Mouse (Mus musculus): Measurements from ENCODE around the gene Zdhhc12. TPM values are rescaled to one million over a fixed set of nuclear protein-coding genes. Genes with fewer than 3 reads are reported as not detected.
A peak's percentile ranks its signal among the peaks of the same experiment; 100 is the strongest.
"Not testable (repeated sequence)": the region's sequence is repeated elsewhere in the genome, so short reads cannot be mapped to it uniquely, and the experiment has no call there.

Gene Zdhhc12
- 10 to 100 TPM; 14.9 to 15.6 TPM for total RNA-seq (2021)

DNA sequence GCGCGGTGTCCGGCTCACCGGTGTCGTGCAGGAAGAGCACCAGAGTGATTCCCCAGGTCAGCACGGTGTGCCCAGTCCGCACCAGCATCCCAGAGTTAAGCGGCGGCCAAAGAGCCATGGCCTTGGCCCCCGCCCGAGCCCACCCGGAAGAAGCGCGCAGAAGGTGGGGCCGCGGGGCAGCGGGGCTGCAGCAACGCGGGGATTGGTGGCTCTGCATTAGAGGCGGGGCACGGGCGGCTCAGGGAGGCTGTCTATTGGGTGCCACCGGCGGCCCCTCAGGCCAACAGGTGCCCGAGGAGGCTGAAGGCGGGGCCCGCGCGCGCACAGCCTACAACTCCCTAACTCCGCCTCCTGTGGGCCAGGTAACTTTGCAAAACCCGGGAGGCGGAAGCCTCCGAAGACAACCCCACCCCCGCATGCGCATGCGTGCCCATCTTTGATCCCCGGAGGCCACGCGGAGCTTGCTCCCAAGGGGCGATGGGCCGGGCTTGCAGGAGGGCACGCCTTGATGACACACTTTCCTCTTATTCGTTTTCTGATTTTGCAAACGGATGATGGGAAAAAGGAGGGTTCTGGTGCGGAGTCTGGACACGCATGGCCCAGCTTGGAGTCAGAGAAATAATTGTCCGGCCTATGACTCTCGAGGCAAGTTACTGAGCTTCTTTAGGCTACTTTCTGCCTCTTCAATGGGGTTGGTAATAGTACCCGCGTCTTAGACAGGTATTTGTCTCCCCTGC, at the start of gene Zdhhc12:
TSS of gene Zdhhc12 (minus strand) at position 178 of the 737 bp plus-strand sequence.
- intact Hi-C loops (cut with DNase I) = no loop called here
- DNase-seq = peak; percentile 94

DNA sequence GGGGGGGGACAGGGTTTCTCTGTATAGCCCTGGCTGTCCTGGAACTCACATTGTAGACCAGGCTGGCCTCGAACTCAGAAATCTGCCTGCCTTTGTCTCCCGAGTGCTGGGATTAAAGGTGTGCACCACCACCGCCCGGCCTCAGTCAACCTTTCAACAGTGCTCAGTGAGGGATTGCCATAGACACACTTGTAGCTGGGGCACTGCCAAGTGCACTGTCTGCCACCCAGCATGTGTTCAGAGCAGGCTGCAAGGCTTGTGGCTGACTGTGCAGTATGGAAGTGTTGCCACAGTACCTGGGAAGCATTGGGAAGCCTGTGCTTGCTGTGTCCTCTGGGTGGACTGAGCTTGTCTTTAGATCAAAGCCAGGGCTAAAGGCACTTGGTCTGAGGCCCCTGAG, 46.6 kb upstream of the Zdhhc12 start:
- intact Hi-C loops (cut with DNase I); DNase-seq: not testable (repeated sequence)

DNA sequence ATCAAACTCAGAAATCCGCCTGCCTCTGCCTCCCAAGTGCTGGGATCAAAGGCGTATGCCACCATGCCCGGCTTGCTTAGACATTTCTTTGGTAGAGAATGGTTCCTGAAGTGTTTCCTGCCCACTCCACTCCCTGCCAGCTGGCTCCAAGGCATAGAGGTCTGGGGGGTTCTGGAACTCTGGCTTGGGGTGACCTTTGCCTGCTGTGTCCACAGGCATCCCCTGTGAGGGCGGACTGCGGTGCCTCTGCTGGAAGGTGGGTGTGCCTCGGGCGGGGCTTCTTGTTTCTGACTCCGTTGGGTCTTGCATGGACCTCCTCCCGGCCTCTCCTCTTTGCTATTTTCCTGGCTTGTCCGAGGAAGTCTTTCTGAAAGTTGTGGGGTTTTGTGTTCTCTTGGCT, 43.0 kb upstream of the Zdhhc12 start:
- intact Hi-C loops (cut with DNase I) = no loop called here

DNA sequence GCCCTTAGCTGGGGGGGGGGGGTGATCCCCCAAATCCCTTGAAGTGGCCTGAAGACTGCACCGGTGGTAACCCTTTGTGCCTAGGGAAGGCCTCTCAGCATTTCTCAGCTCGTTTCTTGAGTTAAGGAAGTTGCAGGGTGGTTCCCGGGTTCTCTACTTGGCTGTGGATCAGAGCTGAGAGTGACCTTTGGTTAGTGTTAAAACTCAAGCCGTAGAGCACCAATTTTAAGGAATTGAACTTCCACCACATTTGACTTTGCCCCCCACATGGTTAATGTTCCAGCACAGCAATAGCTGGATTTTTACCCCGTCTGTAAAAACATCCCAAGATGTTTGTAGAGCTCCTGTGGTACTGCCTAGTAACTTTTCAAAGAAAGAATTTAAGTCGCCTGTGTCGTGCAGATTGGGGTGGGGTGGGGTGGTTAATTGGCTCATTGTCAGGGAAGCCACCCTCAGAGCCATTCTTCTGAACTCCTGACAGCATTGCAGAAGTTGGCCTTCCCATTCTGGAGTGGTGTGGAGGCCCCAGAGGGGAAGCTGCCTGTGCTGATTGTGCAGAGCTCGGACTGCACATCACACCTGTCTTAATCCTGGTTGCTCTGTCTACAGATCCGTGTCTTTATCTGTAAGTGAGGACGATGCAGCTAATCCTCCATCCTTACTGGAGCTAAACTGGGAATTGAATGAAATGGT, 41.6 kb upstream of the Zdhhc12 start:
- intact Hi-C loops (cut with DNase I) = no loop called here
- DNase-seq = no peak

More for the DNA sequence above, 43.0 kb upstream of the Zdhhc12 start:
- no peak for DNase-seq

DNA sequence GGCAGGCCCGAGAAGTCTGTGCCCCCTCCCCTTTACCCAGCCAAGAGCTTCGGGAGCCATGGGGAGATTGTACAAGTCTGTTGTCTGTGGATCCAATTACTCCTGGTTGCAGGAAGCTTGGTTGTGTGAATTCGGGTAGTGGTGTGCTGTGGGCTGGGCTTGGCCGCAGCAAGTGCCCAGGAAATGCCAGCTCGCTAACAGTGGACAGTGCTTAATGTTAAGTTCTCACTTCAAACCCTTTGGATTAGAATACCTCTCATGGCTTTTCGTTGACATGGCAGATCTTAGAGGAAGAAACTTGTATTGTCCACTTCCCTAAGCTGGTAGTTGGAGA, 40.9 kb upstream of the Zdhhc12 start:
- DNase-seq = no peak
- intact Hi-C loops (cut with DNase I) = no loop called here

DNA sequence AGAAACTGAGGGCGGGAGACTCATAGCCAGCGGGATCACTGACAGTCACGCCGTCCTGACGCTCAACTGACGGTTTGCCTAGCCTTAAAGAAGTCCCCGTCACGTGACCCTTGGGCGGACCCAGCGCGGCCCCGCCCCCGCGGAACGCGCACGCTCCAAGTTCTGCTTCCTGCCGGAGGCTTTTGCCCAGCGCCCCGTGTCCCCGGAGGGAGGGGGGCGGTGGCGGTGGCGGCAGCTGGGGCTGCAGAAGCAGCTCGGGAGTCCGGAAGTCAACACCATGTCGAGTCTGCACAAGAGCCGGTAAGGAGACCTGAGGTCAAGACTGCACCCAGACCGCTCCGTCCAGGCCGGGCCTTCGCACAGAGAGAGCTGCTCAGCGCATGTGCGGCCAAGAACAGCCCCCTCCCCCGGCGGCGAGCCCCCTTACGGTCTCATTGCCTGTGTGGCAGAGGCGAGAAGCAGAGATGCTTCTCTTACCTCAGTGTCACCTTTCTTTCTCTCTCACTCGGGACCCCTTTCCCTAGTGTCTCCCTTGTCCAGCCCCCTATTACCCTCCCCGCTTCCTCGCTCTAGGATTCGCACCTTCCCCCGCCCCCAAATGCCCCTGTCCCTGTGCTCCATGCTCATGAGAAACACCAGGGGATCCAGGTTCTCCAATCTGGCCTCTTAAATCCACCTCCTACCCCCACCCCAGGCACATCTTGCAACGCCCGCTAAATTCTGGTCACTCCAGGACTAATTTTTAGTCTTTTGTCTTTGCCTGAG, 40.3 kb upstream of the Zdhhc12 start, which contains the start of gene Tbc1d13:
TSS of gene Tbc1d13 (plus strand) at position 134 of the 765 bp plus-strand sequence.
- intact Hi-C loops (cut with DNase I) = no loop called here

DNA sequence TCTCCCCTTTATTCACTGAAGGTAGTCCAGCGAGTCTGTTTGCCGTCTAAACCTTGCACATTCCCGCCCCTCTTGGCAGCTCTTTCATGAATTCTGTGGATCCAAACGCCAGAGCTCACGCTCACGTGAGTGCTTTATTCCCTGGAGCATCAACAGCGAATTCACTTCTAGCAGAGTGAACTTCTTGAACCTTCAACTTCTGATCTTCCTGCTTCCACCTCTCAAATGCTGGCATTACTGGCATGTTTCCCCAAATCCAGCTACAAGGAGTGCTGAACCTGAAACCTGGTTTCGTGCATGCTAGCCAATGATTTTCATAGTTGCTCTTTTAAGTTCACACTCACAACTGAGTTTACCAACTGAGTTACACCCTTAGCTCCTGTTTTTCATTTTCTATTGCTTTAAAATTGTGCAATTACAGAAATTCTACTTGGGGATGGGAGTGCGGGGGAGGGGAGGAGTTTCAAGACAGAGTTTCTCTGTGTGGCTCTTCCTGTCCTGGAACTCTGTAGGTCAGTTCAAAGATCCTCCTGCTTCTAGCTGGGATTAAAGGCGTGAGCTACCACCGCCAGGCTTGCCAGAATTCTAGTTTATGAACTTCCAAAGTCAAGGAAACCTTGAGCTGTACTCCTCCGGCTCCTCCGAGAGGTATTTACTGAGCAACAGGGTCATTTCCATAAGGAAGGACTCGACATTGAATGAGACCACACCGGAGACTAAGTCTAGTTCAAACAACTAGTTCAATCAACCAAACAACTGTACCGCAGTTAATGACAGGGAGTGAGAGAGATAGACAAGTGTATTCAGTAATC, 39.6 kb upstream of the Zdhhc12 start:
- no peak for DNase-seq

More for the DNA sequence above, 40.3 kb upstream of the Zdhhc12 start, which contains the start of gene Tbc1d13:
- DNase-seq = peak; percentile 96

DNA sequence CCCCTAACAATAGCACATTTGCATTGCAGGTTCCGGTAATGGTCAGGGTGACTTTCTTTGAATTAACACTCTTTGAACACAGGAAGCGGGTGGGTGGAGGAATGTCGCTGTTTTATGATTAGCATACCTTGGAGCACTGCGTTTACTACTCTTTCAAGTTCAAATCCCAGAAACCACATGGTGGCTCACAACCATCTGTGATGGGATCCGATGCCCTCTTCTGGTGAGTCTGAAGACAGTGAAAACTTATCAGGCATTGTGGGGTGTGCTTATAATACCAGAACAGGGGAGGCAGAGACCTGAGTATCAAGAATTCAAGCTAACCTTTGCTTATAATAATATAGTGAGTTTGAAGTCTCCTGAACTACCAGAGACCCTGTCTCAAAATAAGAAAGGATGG, 37.8 kb upstream of the Zdhhc12 start:
- intact Hi-C loops (cut with DNase I); DNase-seq: not testable (repeated sequence)

More for the DNA sequence above, 39.6 kb upstream of the Zdhhc12 start:
- intact Hi-C loops (cut with DNase I) = no loop called here

DNA sequence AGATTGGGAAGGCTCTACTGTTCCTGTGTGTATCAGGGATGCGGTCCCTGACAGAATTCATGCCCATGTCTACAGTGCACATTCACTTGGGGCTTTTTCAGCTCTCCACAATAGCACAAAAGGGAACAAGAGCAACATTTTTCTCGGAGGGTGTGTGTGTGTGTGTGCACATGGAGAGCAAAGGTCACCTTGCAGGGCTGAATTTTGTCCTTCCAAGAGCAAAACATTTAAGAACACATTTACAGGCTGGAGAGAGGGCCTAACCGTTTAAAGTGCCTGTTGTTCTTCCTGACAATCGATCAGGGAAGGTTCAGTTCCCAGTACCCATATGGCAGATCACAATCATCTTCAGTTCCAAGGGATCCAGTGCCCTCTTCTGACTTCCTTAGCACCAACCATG, 36.7 kb upstream of the Zdhhc12 start:
- intact Hi-C loops (cut with DNase I) = no loop called here

DNA sequence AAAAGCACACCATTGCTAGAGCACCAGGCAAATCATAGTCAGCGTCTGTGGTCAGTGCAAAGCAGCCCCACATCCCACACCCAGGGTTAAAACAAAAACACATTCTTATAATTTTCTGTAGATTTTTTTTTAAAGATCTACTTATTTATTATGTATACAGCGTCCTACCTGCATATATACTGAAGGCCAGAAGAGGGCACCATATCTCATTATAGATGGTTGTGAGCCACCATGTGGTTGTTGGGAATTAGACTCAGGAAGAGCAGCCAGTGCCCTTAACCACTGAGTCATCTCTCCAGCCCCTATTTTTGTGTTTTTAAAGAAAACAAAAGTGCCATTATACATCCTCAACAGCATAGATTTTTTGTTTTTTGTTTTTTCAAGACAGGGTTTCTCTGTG, 35.3 kb upstream of the Zdhhc12 start:
- intact Hi-C loops (cut with DNase I) = no loop called here
- DNase-seq = no peak

More for the DNA sequence above, 36.7 kb upstream of the Zdhhc12 start:
- no peak for DNase-seq

DNA sequence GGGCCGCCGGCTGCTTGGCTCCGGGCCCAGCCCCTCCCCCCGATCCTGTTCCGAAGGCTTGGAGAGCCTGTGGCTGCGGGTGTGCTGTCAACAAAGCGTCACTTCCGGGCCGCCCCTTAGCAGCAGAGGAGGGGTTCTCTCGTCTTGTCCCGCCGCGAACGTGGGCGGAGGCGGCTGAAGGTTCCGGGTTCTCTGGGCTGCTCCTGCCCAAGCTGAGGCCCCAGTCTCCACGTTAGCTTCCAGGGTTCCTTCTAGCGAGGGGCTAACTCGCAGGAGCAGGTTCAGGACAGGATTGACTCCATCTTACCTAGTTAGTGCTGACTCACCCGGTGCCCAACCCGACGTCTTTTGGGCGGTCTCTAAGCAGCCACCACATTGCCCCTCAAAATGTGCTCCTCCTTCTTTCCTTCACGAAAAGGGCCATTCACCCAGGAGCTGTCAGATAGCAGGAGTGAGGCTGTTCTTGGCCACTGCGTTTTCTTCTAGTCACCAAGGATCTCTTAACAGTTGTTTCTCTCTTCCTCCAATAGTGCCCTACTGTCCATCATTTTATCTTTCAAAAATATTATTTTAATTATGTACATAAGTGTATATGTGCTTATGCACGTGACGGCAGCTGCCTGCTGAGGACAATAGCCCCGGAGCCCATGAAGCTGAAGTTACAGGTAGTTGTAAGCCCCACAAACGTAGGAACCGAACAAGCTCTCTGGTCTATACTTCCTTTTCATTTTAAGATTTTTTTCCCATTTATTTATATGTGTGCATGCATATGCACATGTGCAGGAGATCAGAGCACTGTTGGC, 31.2 kb upstream of the Zdhhc12 start, which contains the start of gene Zer1:
TSS of gene Zer1 (minus strand) at position 114 of the 803 bp plus-strand sequence.
- DNase-seq = peak; percentile 96
- intact Hi-C loops (cut with DNase I) = no loop called here

DNA sequence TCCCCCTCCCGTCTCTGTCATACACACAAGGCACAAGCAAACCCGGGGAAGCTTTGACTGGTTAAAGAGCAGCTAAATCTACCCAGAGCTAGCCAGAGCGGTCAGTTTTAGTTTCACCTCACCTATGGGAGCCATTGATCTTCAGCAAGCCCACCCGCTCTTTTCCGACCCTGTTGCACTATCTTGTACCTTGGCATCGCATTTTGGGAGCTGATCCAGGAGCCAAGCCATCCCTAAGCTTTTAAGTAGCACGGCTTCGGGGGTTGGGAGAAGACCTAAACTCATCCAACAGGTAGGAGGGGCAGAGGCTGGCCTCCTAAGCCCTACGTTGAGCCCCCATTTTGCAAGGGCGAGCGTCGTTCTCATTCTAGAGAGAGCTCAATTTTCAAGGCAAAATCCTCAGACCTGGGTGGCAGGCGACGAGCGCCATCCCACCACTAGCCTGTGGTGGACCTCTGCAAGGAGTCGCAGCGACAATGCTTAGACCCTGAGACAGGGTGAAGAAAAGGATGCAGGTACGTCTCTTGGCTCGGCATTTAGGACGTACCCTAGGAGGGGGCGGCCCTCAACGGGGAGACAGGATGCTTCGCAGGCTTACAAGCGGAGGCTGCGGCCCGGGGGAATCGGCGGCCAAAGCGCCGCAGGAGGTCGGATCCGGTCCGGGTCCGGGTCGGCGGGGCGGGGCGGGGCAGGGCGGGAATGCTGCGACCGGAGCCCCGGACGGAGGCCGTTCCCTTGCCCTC, 30.5 kb upstream of the Zdhhc12 start:
- peak; percentile 19 for DNase-seq
- intact Hi-C loops (cut with DNase I) = no loop called here

DNA sequence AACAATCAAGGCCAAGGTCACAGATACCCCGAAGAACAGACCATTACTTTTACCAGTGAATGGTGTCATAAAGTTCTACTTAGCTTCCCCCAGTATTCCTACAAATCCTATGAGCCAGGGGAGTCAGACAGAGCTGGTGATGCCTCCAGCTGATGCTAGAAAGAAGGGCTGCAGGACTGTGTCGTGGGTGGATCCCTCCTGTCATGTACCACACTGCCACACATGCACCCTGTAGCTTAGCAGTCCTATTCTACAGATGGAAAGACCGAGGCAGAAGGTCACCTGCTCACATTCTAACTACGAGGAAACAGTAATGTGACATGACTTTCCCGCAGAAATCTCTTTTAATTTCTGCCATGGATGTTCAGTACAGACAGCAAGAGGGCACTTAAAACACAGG, 29.3 kb upstream of the Zdhhc12 start:
- intact Hi-C loops (cut with DNase I) = no loop called here
- no peak for DNase-seq

DNA sequence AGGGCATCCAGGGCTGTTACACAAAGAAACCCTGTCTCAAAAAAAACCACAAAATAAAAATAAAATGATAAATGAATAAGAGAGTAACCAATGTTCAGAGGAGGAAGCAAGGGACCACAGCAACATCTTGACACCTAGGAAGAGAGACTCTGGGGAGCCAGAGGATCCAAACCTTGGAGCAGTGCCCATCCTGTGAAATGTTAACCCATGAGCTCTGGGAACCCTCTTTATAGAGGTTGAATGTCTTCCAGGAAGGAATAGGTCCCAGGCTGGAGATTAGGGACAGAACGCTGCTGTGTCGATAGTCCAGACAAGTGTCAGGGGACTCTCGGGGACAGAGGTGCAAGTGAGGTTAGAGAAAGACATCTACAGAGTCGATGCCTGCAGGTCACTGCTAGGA, 26.8 kb upstream of the Zdhhc12 start:
- no peak for DNase-seq
- intact Hi-C loops (cut with DNase I) = no loop called here

DNA sequence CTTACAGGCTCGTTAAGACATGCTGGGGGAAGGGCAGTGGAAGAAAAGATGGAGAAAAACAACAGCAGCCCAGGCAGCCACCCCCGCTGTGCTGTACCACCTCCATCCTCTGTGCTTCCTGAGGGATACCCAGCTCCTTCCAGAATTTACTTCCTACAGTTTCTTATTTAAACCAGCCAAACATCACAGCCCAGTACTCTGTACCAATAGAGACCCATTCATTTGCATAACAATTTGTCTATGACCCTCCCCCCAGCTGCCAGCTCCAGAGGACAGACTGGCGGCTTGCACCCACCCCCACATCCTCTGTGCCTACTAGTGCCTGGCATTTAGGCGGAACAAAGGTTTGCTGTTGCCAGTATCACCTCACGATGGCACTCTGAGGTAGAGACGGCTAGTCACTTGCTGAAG, 26.2 kb upstream of the Zdhhc12 start:
- intact Hi-C loops (cut with DNase I) = no loop called here
- DNase-seq = no peak

DNA sequence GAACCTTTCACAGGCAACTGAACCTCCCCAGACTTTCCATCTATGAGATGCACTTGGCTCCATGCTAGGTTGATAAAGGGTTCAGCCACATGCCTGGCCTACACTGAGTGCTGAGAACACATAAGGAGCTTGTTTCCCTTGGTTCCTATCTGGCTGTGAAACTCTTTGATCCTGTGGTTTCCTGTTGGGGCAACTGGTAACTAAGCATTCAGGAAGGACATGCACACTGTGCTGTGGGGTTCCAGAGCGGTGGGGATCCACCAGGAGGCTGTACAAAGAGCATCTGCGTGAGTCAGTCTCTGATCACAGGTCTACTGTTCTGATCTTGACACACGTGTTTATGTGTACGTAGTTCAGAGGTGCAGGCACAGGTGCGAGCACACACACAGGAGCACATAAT, 19.1 kb upstream of the Zdhhc12 start:
- intact Hi-C loops (cut with DNase I) = no loop called here
- no peak for DNase-seq

DNA sequence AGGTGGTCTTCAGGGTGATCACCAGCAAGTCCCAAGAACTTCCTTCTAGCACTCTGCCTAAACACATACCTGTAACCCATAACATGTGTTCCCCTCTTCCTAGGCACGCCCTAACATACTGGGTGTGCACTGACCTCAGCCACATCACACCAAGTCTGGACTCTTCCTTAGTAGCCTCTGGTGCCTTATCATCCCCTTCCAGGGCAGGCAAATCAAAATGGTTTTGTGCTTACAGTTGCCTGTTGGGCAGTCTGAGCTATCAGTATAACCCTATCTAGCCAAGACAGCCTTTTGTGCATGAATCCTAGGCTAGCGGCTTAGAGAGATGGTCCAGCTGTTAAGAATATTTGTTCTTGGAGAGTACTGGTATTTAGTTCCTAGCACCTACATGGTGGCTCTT, 18.1 kb upstream of the Zdhhc12 start:
- intact Hi-C loops (cut with DNase I) = no loop called here
- DNase-seq = no peak

DNA sequence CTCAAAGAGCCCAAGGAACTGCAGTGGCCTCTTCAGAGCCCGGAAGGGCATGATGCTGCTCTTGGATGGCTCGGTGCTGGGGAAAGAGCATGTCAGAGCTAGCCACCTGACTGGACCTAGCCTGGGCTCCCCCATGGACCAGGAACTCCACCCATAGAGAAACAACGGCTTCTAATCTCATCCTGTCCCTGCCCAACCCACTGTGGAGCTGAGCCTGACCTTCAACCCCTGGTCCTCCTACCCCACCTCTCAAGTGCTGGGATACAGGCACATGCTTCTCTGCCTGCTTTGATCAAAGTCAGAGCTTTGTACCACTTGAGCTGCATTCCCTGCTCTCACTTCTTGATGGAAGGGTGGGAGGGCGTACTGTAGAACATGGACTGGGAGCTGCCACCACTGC, 14.8 kb upstream of the Zdhhc12 start:
- no peak for DNase-seq
- intact Hi-C loops (cut with DNase I) = no loop called here

DNA sequence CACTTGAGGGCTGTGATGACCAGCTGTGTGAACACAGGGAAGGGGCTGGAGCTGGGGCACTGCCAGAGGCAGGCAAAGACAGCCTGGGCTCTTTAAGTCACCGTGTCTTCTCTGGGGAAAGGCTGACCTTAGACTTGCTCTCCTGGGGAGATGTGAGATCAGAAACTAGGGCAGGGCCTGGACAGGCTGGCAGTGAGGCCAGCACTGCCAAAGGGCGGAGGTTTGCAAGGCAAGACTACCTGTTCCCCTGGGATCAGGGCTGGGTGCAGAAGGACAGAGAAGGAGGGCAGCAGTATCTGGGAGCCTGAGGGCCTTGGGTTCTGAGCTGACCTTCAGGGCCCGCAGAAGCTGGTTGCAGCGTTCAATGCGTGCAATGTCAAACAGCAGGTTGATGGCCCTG, 14.2 kb upstream of the Zdhhc12 start:
- DNase-seq = no peak
- intact Hi-C loops (cut with DNase I) = no loop called here
